Mouse (Mus musculus): Measurements from ENCODE around the gene Cd5.

- no peak for TF ChIP-seq CTCF (IDR thresholded peaks at IDR 0.05; ENCODE audit: control insufficient read depth, insufficient read depth, insufficient read length)
- no peak for TF ChIP-seq MAX (IDR thresholded peaks at IDR 0.05)
- no peak for TF ChIP-seq USF1 (IDR thresholded peaks at IDR 0.05; ENCODE audit: low read depth)
- TF ChIP-seq CEBPB (IDR thresholded peaks at IDR 0.05; ENCODE audit: low read depth) = no peak
Observed at GRCm38 (mm10) chr19:10707881-10708280, 30.9 kb downstream of the Cd5 start.

All from C2C12 (cell line).